Mouse (Mus musculus) adrenal gland, postnatal 14 days (tissue): ENCODE measurements at regions not wholly inside any gene's neighbourhood (a gene's known extent, or its start where the extent isn't known, plus 50 kb on each side); places are given as distances from the start of the nearest gene placed in this dataset.

Experiments
- DNase-seq: peaks from one replicate; pipeline ENCODE4 v3.0.0; 2021; ENCODE audit warnings: mixed read lengths

DNA sequence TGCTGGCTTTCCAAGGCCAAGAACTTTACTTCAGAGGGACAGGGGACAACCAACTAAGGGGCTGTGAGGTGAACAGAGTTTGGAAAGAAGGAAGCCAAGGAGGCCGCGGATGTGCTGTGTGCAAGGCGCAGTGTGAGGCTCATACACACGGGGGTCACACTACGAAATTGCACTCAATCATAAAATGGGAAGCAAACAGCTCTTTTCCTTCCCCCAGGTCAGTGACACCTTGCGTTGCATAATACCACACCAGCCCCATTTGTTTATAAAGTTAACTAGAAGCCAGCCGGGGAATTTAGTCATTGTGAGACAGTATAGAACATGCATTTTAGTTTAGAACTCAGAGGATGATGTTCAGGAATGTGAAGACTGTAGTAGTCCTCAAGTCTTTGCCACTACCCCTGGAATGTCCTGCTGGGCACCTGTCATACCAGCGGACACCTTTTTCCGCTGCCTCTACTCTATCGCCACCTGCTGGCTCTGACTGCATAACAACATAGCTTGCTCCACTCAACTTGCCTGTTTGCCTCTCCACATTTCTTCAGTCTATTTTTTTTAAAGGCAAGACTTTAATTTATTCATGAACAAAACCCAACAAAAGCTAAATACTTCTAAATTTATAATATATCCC, 82.5 kb upstream of the Zfp648 start:
- DNase-seq, result peak; percentile 91

DNA sequence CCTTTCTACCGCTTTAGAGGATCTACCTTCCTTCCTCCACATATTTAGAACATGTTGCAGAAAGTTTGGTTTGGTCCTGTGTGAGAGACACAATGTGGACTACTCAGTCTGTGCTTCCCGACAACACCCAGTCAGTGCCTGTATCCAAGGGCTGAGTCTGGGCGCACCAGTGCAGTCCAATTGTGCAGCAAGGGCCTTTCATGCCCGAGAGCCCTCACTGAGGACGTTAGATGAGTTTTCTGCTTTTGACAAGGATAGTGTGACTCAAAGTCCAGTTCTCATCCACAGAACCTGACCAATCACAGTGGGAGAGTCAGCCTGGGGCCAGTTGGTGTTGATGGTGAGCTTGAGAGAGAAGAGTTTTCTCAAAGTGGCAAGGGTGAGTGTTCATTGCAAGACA, 81.4 kb upstream of the Zfp648 start:
- DNase-seq, result no peak

DNA sequence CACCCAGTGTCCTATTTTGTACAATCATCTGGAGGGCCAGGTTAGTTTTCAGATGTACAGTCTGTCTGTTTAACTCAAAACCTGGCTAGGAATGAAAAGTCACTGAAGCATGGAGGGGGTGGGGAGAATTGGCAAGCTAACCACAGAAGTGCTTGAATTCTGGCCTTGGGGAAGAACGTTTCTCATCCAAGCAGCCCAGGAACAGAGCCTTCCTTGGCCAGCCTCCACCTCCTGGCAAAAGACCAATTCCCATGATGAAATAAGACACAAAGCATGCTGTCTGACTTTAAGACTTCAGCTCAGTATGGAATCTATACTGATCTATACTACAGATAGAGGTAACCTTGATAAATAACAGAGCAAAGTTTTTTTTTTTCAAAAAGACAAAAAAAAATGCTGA, 80.3 kb upstream of the Zfp648 start:
- DNase-seq, result peak; percentile 94

DNA sequence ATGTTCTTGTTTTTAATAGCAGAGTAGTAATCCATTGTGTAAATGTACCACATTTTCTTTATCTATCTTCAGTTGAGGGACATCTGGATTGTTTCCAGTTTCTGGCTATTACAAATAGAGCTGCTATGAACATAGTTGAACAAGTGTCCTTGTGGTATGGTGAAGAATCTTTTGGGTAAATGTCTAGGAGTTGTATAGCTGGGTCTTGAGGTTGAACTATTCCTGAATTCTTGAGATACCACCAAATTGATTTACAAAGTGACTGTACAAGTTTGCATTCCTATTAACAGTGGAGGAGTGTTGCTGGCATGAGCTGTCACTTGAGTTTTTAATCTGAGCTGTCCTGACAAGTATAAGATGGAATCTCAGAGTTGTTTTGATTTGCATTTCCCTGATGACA, 76.0 kb upstream of the Zfp648 start:
- DNase-seq, result no peak

DNA sequence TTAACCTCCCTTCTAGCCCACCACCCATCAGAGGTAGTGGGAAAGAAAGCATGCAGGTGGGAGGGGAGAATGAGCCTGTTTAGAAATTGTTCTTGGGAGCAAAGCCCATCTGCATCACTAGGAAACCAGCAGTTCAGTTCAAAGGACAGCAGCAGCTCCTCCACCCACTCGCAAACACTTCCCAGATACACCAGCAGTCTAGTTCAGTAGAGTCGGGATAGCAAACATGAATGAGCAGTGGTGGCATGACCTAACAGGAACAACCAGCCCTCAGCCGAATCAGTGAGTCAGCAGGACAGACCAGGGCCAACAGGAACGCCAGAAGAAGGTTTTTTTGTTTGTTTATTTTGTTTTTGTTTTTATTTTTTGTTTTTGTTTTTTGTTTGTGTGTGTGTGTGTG, 74.5 kb upstream of the Zfp648 start:
- DNase-seq, result no peak

DNA sequence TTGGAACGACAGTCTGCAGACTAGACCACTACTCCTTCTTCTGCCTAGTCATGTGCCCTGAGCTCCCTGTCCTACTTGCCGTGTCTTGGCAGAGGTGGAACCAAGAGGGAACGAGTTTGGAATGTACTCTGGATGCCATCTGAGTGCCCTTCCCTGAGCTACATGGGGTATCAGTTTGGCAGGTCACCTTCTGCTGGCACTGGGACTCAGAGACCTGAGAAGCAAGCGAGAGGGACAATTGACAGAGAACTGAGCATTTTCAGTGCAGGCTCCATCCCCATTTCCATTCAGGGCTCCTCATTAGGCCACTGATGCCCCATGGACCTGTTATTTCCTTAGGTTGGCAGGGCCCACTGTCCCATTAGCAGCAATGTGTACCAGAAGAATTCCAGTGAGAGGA, 61.5 kb upstream of the Zfp648 start:
- DNase-seq, result no peak

DNA sequence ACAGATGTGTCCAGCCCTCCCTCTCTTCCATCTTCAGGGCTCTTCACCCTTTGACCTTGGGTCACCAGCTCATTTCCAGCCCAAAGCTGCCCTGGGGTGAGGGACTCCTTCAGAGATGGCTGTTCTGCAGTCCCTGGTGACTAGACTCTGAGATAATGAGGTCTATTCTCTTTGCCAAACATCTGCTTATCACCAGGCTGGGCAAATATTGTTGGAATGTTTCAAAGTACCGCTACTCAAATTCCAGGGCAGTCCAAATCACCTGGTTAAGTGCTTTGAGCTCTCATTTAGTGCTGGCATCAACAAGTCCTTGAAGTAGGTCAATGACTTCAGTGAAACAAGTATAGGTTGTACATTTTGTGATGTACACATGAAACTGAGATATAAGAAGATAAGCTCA, 57.3 kb upstream of the Zfp648 start:
- no peak for DNase-seq

DNA sequence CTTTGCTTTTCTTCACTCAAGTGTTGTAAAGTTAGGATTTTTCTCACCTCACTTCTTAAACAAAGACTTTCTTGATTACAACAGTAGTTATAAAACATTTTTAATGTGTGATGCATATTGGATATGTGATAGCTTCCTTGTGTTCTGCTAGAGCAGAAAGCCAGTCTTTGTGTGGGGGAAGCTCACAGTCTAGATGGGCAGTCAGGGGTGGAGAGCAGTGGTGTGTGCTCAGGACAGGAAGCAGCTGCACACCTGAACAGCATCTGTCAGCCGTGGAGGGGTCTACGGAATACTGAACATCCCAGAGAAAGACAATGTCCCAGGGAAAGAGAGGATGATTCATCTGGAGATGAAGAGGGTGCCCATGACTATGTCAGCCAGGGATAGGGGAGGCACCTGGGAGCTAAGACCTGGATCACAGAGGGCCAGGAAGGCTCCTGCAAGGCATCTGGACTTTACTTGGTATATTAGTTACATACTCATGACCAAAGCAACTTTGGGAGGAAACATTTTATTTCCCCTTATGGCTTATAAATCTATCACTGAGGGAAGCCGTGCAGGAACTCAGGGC, 53.9 kb upstream of the Zfp648 start:
- no peak for DNase-seq

DNA sequence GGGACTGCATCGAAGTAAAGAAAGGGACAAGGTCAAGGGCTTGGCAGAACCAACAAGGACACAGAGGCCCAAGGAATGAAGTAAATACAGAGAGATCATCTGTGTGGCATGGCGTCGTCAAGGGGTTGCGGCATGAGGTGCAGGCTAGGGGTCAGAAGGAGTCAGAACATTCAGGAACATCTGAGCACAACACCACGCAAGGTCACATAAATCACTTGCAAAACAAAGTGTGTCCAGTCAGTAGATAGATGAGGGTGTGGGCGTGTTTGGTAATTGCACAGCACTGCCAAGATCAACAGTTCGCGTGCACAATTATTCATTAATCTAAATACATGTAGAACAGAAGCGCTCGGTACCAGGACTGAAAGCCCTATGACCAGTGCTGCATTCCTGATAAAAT, 52.0 kb upstream of the Zfp648 start:
- peak; percentile 66 for DNase-seq

DNA sequence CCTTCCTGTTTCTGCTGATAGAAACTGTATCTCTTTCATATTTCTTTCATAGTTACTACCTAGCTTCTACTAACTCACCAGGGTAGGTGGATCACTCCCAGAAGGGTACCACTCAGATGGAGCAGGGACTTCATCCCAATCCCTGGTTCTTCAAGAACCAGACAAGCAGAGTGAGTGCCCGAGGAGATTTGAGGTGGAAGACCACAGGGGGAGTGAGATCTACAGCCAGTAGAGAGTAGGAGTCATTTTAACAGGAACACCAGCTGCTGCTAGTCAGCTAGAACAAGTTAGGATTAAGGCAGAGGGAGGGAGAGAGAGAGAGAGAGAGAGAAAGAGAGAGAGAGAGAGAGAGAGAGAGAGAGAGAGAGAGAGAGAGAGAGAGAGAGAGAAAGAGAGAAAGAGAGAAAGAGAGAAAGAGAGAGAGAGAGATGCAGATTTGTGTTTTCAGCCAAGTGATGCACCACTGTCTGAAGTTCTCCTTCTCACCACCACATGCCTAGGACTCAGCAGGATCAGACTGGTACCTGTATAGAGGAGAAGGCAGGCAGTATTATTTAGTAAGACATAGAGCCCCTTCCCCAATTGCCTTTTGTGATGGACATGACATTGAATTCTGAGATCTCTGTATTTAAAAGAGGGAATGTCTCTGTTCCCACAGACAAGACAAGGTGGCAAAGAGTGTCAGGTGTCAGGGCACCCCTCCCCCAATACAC, 51.4 kb upstream of the Zfp648 start:
- no peak for DNase-seq

DNA sequence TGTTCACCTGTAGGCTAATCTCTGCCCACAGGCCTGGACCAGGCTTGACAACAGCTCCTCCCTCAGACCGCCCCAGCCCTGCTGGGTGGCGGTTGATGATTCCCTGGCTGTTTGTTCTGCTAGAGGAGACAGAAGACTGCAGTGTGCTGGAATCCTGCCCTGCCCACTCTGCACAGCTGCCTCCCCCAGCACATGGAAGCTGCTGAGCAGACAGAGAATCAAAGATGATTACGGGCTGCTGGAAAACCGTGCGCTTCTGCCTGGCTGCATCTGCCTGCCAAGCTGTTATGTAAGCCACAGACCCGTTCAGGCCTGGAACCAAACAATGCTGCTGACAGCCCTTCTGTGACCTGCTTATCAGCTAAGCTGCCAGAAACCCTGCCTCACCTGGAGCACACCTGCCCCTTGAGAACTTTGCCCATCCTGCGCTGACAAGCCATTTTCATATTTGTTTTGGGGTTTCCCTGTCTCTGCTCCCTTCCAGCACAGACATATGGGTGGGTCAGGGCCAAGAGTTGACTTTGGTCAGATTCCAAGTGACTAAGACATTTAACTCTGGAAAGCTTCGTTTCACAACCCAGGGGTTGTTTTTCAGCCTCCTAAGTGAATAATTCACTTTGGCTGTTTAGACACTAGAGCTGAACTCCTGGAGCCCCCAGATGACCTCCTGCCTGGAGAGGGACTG, 50.7 kb upstream of the Zfp648 start:
- DNase-seq, result peak; percentile 80
